Mouse (Mus musculus) heart, postnatal 0 days (tissue): ENCODE results near the gene Olfr467.

ENCODE experiments used
- CTCF ChIP-seq: IDR thresholded peaks from 2 replicates; pipeline ENCODE4 v1.5.1; 2016; ENCODE audit warnings: antibody characterized with exemption, control low read depth, low read depth
- EP300 ChIP-seq: IDR thresholded peaks from 2 replicates; pipeline ENCODE4 v1.6.1; 2016; ENCODE audit warnings: antibody characterized with exemption, low read depth

GRCm38 (mm10) chr7:107796500-107796899 lies 15.6 kb upstream of the Olfr467 start:
- TF ChIP-seq CTCF (no peak), EP300 (no peak)
